Mouse (Mus musculus) megakaryocyte, embryonic 14.5 days (primary cell): ENCODE measurements around the gene Ctsa. TPM values are rescaled to one million over a fixed set of nuclear protein-coding genes. Genes with fewer than 3 reads are reported as not detected.
"Not testable (repeated sequence)": the region's sequence is repeated elsewhere in the genome, so short reads cannot be mapped to it uniquely, and the experiment has no call there.

Source experiments
- H3K27me3 ChIP-seq: replicated peaks from 2 replicates; pipeline ENCODE3; 2012; ENCODE audit warnings: inconsistent platforms
- H3K36me3 ChIP-seq: replicated peaks from 2 replicates; pipeline ENCODE3; 2012; ENCODE audit warnings: low read length, inconsistent platforms, mixed read lengths
- H3K4me1 ChIP-seq: 2 replicates; pipeline ENCODE4 v1.6.1; 2012; ENCODE audit warnings: inconsistent platforms
- H3K4me3 ChIP-seq: replicated peaks from 2 replicates; pipeline ENCODE3; 2012; ENCODE audit warnings: moderate library complexity, mild to moderate bottlenecking, inconsistent platforms
- H3K9me3 ChIP-seq: 2 replicates; pipeline ENCODE4 v1.6.1; 2012; ENCODE audit warnings: inconsistent platforms
- FLI1 ChIP-seq: IDR thresholded peaks from 2 replicates; pipeline ENCODE4 v1.6.1; 2012; ENCODE audit warnings: low read length, inconsistent platforms, mixed read lengths
- GATA1 ChIP-seq: IDR thresholded peaks from 3 replicates; pipeline ENCODE4 v1.6.1; 2012; ENCODE audit warnings: mixed read lengths, low read length, inconsistent platforms, borderline replicate concordance
- polyA plus RNA-seq: library from polyadenylated mRNA; stranded (reverse); fragments of >175 nt; gene quantifications from 2 replicates; pipeline ENCODE4 v1.2.3, GENCODE M21; 2012; ENCODE audit warnings: low replicate concordance; ENCODE audit not compliant: insufficient read depth

The Ctsa gene
- polyA plus RNA-seq, 1 experiment: 694 TPM

DNA sequence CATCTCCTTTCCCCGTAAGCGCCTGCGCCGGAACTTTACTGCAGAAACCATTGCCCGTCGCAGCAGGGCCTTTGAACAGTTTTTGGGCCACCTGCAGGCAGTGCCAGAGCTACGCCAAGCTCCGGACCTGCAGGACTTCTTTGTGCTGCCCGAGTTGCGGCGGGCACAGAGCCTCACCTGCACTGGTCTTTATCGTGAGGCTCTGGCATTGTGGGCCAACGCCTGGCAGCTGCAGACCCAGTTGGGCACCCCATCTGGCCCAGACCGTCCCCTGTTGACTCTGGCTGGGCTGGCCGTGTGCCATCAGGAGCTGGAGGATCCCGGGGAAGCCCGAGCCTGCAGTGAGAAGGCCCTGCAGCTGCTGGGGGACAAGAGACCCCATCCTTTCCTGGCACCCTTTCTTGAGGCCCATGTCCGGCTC lies 40.8 kb upstream of the Ctsa start:
- Histone ChIP-seq H3K36me3 (peaks cover 83% of the 10 kb centered on the region), H3K27me3 (no peaks in the 10 kb centered on the region), H3K4me1 (peaks cover 23% of the 10 kb centered on the region), H3K9me3 (no peaks in the 10 kb centered on the region), H3K4me3 (no peak overlapping the region)
- no peak for TF ChIP-seq GATA1
- TF ChIP-seq FLI1: no peak

DNA sequence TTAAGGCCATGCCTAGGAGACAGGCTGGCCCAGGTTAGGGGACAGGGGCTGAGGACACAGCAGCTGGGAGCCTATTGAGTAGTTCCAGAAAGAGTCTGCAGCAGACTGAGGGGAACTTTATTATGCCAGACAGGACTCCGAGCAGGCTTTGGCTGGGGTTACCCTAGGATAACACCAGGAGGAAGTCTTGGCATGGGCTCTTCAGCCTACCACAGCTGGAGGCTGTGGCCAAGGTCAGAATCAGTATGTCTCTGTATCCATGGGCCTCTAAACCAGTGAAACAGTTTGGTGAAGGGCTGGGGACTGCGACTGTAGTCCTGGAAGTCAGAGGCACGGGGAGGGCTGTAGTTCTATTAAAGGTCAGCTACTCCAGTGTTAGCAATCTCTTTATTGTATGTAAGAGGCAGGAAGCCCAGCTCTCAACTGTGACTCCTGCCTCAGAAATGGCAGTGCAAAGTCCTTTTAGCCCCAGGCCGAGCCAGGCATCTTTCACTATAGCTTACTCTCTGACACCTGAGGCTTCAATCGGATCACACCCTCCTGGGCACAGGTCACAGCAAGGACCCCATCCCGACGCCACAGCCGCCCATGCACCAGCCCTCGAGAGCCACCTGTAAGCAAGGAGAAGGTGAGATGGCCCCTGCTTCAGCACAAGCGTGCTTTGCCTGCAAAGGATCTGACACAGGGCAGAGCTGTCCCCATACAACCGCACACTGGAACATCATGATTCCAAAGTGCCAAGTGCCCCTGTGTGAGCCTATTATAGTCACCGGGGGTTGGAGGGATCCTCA lies 40.1 kb upstream of the Ctsa start:
- Histone ChIP-seq H3K4me1 (peaks cover 19% of the 10 kb centered on the region), H3K4me3 (no peak overlapping the region), H3K9me3 (no peaks in the 10 kb centered on the region), H3K36me3 (peaks cover 89% of the 10 kb centered on the region), H3K27me3 (no peaks in the 10 kb centered on the region)
- TF ChIP-seq FLI1 (no peak), GATA1 (no peak)

GRCm38 (mm10) chr2:164793236-164793635 lies 39.4 kb upstream of the Ctsa start:
- H3K4me1 ChIP-seq: peaks cover 19% of the 10 kb centered on the region
- no peak overlapping the region for H3K4me3 ChIP-seq
- no peaks in the 10 kb centered on the region for H3K9me3 ChIP-seq
- TF ChIP-seq GATA1 (no peak), FLI1 (no peak)
- peaks cover 94% of the 10 kb centered on the region for H3K36me3 ChIP-seq
- no peaks in the 10 kb centered on the region for H3K27me3 ChIP-seq

DNA sequence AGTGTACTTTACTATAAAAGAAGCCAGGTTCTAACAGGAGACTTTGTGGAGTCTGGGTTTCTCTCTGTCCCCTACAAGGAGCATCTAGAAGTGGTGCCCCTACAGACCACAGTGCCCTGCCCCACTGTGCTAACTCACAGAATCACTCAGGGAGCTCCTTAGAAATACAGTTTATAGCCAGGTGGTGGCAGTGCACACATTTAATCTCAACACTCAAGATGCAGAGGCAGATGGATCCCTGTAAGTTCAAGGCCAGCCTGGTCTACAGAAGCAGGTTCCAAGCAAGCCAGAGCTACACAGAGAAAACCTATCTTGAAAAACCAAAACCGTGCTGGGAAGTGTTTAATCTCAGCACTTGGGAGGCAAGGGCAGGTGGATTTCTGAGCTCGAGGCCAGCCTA lies 38.9 kb upstream of the Ctsa start:
- TF ChIP-seq FLI1 (no peak), GATA1 (no peak)
- Histone ChIP-seq H3K27me3 (no peaks in the 10 kb centered on the region), H3K36me3 (peaks cover 90% of the 10 kb centered on the region), H3K9me3 (no peaks in the 10 kb centered on the region), H3K4me3 (no peak overlapping the region), H3K4me1 (peaks cover 13% of the 10 kb centered on the region)

- H3K27me3 ChIP-seq: no peaks in the 10 kb centered on the region
- TF ChIP-seq FLI1: no peak
- no peak for TF ChIP-seq GATA1
- H3K4me3 ChIP-seq: no peak overlapping the region
- H3K4me1 ChIP-seq: peaks cover 9% of the 10 kb centered on the region
- no peaks in the 10 kb centered on the region for H3K9me3 ChIP-seq
- peaks cover 90% of the 10 kb centered on the region for H3K36me3 ChIP-seq
Observed at GRCm38 (mm10) chr2:164794293-164794692, 38.4 kb upstream of the Ctsa start.

GRCm38 (mm10) chr2:164795868-164796267 lies 36.8 kb upstream of the Ctsa start:
- no peak overlapping the region for H3K4me3 ChIP-seq
- H3K4me1 ChIP-seq: peaks cover 13% of the 10 kb centered on the region
- TF ChIP-seq GATA1 (no peak), FLI1 (no peak)
- H3K36me3 ChIP-seq: peaks cover 91% of the 10 kb centered on the region
- H3K27me3 ChIP-seq: no peaks in the 10 kb centered on the region
- H3K9me3 ChIP-seq: no peaks in the 10 kb centered on the region

GRCm38 (mm10) chr2:164798554-164798953 lies 34.1 kb upstream of the Ctsa start:
- H3K9me3 ChIP-seq, H3K27me3 ChIP-seq, H3K4me3 ChIP-seq: not testable (repeated sequence)
- Histone ChIP-seq H3K36me3 (peaks cover 88% of the 10 kb centered on the region), H3K4me1 (peaks cover 36% of the 10 kb centered on the region)

- H3K27me3 ChIP-seq: no peaks in the 10 kb centered on the region
- H3K9me3 ChIP-seq: no peaks in the 10 kb centered on the region
- peaks cover 71% of the 10 kb centered on the region for H3K36me3 ChIP-seq
- H3K4me3 ChIP-seq: no peak overlapping the region
- TF ChIP-seq FLI1 (no peak), GATA1 (no peak)
- peaks cover 36% of the 10 kb centered on the region for H3K4me1 ChIP-seq
Observed at GRCm38 (mm10) chr2:164800252-164801004, 32.2 kb upstream of the Ctsa start.

GRCm38 (mm10) chr2:164803201-164803920 lies 29.3 kb upstream of the Ctsa start:
- Histone ChIP-seq H3K4me1 (peaks cover 59% of the 10 kb centered on the region), H3K27me3 (no peaks in the 10 kb centered on the region), H3K36me3 (peaks cover 49% of the 10 kb centered on the region), H3K9me3 (no peaks in the 10 kb centered on the region), H3K4me3 (peak overlapping the region; percentile 98)
- no peak for TF ChIP-seq GATA1
- TF ChIP-seq FLI1: no peak

- Histone ChIP-seq H3K36me3 (peaks cover 54% of the 10 kb centered on the region), H3K9me3 (no peaks in the 10 kb centered on the region), H3K27me3 (no peaks in the 10 kb centered on the region), H3K4me1 (peaks cover 59% of the 10 kb centered on the region), H3K4me3 (peak overlapping the region; percentile 98)
- TF ChIP-seq GATA1 (no peak), FLI1 (no peak)
Observed at GRCm38 (mm10) chr2:164803921-164804313, 28.8 kb upstream of the Ctsa start.
